In genomic region chr3:121009223-121009622, GRCm38 (mm10) we compare ENCODE assay signal across 19 mouse cellular contexts.
A peak's percentile ranks its signal among the peaks of the same experiment; 100 is the strongest.
DNase-seq lines count a peak whose midpoint lies in the region; ATAC-seq lines count a peak whose summit lies in the region.
"Had no signal": no experiment of that assay in that cellular context is flagged by ENCODE, and none has a peak within 500 bp of the region (broad histone marks: within the 10 kb centered on the region; RNA-seq: fewer than 3 reads in every experiment).

No protein-coding gene starts in this region.

- no peaks in the 10 kb centered on the region for H3K36me3 ChIP-seq in forebrain, embryonic 12.5 days (replicated peaks)
- H3K36me3 ChIP-seq: limb, embryonic 12.5 days; liver, embryonic 15.5 days; neural tube, embryonic 15.5 days had no signal

- H3K4me2 ChIP-seq in forebrain, embryonic 12.5 days, result no peak overlapping the region
- H3K4me2 ChIP-seq: limb, embryonic 12.5 days; liver, embryonic 15.5 days; neural tube, embryonic 15.5 days had no signal

- H3K27me3 ChIP-seq in forebrain, embryonic 12.5 days, result no peaks in the 10 kb centered on the region
- H3K27me3 ChIP-seq: limb, embryonic 12.5 days; liver, embryonic 15.5 days; neural tube, embryonic 15.5 days had no signal

- no peak overlapping the region for H3K4me3 ChIP-seq in forebrain, embryonic 12.5 days (replicated peaks)
- H3K4me3 ChIP-seq: limb, embryonic 12.5 days; liver, embryonic 15.5 days; neural tube, embryonic 15.5 days had no signal

- H3K9ac ChIP-seq in forebrain, embryonic 12.5 days, result no peak overlapping the region
- H3K9ac ChIP-seq: limb, embryonic 12.5 days; liver, embryonic 15.5 days; neural tube, embryonic 15.5 days had no signal

- peak overlapping the region; percentile 38; the same call in 1 of the 2 replicates for H3K27ac ChIP-seq in forebrain, embryonic 12.5 days
- H3K27ac ChIP-seq: limb, embryonic 12.5 days; liver, embryonic 15.5 days; neural tube, embryonic 15.5 days; stomach, postnatal 0 days had no signal

- intact Hi-C loops in left cerebral cortex, postnatal 4 days (cut with DNase I), result no loop called here

- no peaks in the 10 kb centered on the region for H3K9me3 ChIP-seq in forebrain, embryonic 12.5 days
- H3K9me3 ChIP-seq: limb, embryonic 12.5 days; liver, embryonic 15.5 days; neural tube, embryonic 15.5 days had no signal

- ATAC-seq in forebrain, embryonic 12.5 days (ENCODE audit: low FRiP score), result peak; percentile 94
- ATAC-seq: CD4-positive, CD25-positive, alpha-beta regulatory T cell, adult 4 months; hindbrain, embryonic 16.5 days had no signal

- 41% methylated on average over 6 of the region's 6 CpGs for WGBS in forebrain, embryonic 12.5 days

- H3K4me1 ChIP-seq in forebrain, embryonic 12.5 days, result peaks cover 11% of the 10 kb centered on the region; the same call in 1 of the 2 replicates
- H3K4me1 ChIP-seq: limb, embryonic 12.5 days; liver, embryonic 15.5 days; neural tube, embryonic 15.5 days had no signal

- peak; percentile 48 for DNase-seq in left cerebral cortex, postnatal 4 days
- no peak for DNase-seq in left cerebral cortex, adult 18-20 months (ENCODE audit: low spot score in 2 of 2)
- peak; percentile 12 for DNase-seq in brain, adult 2 months (ENCODE audit: low read depth, low spot score)
- DNase-seq in layer of hippocampus, adult 9-11 months, result peak; percentile 17
- DNase-seq in frontal cortex, postnatal 25 days (ENCODE audit: low spot score in 2 of 2), result no peak
- no peak for DNase-seq in ovary, adult 18-20 months (ENCODE audit: low spot score)
- DNase-seq in ovary, postnatal 10 days (ENCODE audit: low spot score), result no peak
- DNase-seq: cerebellum, adult 2 months; kidney, adult 2 months; lung, postnatal 36 days; spleen, adult 18-20 months; thymus, postnatal 36 days had no signal

Comparison
In these comparisons a context has a peak if more than half of its experiments do, and no peak if none do; other contexts are left out.
1. DNase-seq: peak in left cerebral cortex, postnatal 4 days (single experiment), brain, adult 2 months (single experiment) and layer of hippocampus, adult 9-11 months (single experiment); none in left cerebral cortex, adult 18-20 months (0 of 2), frontal cortex, postnatal 25 days (0 of 2), ovary, adult 18-20 months (single experiment) and ovary, postnatal 10 days (single experiment).